Mouse (Mus musculus): ENCODE results near the gene Itch. TPM values are rescaled to one million over a fixed set of nuclear protein-coding genes. Genes with fewer than 3 reads are reported as not detected.

Itch gene
- polyA plus RNA-seq (2014; fragmentation: Nextera tagmentation; extraction: Ambion mirVana), result 37.1 and 39.8 TPM in 2 replicates

GRCm38 (mm10) chr2:155133011-155133976, at the start of gene Itch:
Gene Itch (plus strand): TSS chr2:155133509.
- H3K9me3 ChIP-seq (ENCODE audit: control insufficient read depth, low read length), result no peaks in the 10 kb centered on the region
- H3K27me3 ChIP-seq (ENCODE audit: control insufficient read depth, insufficient read depth, low read length), result no peaks in the 10 kb centered on the region
- peak within 1 kb of the TSS; percentile 87 to 88 for H3K4me3 ChIP-seq (ENCODE audit: control insufficient read depth in 1 of 2, insufficient read depth in 1 of 2, low read depth in 1 of 2, low read length in 2 of 2)
- WGBS, result 3% methylated on average over 43 of the region's 65 CpGs
- H3K9ac ChIP-seq (ENCODE audit: low read length), result peak within 1 kb of the TSS; percentile 96
- H3K4me2 ChIP-seq (ENCODE audit: low read length), result peak within 1 kb of the TSS; percentile 73
- peak; percentile 93 for ATAC-seq (ENCODE audit: insufficient number of reproducible peaks, insufficient read depth, low FRiP score, low read depth)
- peak within 1 kb of the TSS; percentile 83 to 85 for H3K27ac ChIP-seq (replicated peaks in 1 of 2; ENCODE audit: control insufficient read depth in 1 of 2, insufficient read depth in 1 of 2, low read depth in 2 of 2, low read length in 2 of 2)
- peaks cover 8 to 25% of the 10 kb centered on the region in 2 experiments for H3K4me1 ChIP-seq (ENCODE audit: control insufficient read depth in 2 of 2, insufficient read depth in 2 of 2, low read length in 2 of 2)
- H3K36me3 ChIP-seq (ENCODE audit: control insufficient read depth, insufficient read depth, low read length), result peaks cover 6% of the 10 kb centered on the region

GRCm38 (mm10) chr2:155084546-155084945, 48.8 kb upstream of the Itch start:
- H3K9ac ChIP-seq (ENCODE audit: low read length), result no peak overlapping the region
- no peaks in the 10 kb centered on the region for H3K27me3 ChIP-seq (ENCODE audit: control insufficient read depth, insufficient read depth, low read length)
- ATAC-seq (ENCODE audit: insufficient number of reproducible peaks, insufficient read depth, low FRiP score, low read depth), result no peak
- H3K4me1 ChIP-seq (ENCODE audit: control insufficient read depth in 2 of 2, insufficient read depth in 2 of 2, low read length in 2 of 2), result no peaks in the 10 kb centered on the region
- no peak overlapping the region for H3K4me2 ChIP-seq (ENCODE audit: low read length)
- H3K27ac ChIP-seq (replicated peaks in 1 of 2; ENCODE audit: control insufficient read depth in 1 of 2, insufficient read depth in 1 of 2, low read depth in 2 of 2, low read length in 2 of 2), result no peak overlapping the region
- H3K36me3 ChIP-seq (ENCODE audit: control insufficient read depth, insufficient read depth, low read length), result no peaks in the 10 kb centered on the region
- H3K9me3 ChIP-seq (ENCODE audit: control insufficient read depth, low read length), result no peaks in the 10 kb centered on the region
- H3K4me3 ChIP-seq (ENCODE audit: control insufficient read depth in 1 of 2, insufficient read depth in 1 of 2, low read depth in 1 of 2, low read length in 2 of 2), result no peak overlapping the region
- WGBS, result 76% methylated on average over 5 of the region's 5 CpGs

DNA sequence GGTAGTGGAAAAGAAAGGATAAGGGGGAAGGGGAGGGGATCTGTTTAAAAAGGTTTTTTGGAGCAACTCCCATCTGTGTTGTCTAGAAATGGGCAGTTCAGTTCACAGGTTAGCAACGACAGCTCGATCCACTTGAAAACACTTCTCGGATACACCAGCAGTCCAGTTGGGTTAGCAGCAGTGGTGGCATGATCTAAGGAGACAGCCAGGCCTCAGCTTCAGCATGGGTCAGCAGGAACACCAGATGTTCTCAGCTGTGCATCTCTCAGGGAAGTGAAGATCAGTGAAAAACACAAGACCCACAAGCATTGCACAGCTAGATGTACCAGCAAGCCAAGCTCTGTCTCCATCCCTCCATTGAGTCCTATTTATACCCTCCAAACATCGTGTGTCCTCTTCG, 47.0 kb upstream of the Itch start:
- no peaks in the 10 kb centered on the region for H3K9me3 ChIP-seq (ENCODE audit: control insufficient read depth, low read length)
- no peak for ATAC-seq (ENCODE audit: insufficient number of reproducible peaks, insufficient read depth, low FRiP score, low read depth)
- no peak overlapping the region for H3K4me3 ChIP-seq (ENCODE audit: control insufficient read depth in 1 of 2, insufficient read depth in 1 of 2, low read depth in 1 of 2, low read length in 2 of 2)
- H3K4me1 ChIP-seq (ENCODE audit: control insufficient read depth in 2 of 2, insufficient read depth in 2 of 2, low read length in 2 of 2), result 0 out of 4 replicates have a peak, but pooled peaks cover 0 to 2% of the 10 kb centered on the region in 2 experiments
- H3K9ac ChIP-seq (ENCODE audit: low read length), result no peak overlapping the region
- no peak overlapping the region for H3K4me2 ChIP-seq (ENCODE audit: low read length)
- no peaks in the 10 kb centered on the region for H3K36me3 ChIP-seq (ENCODE audit: control insufficient read depth, insufficient read depth, low read length)
- no peak overlapping the region for H3K27ac ChIP-seq (replicated peaks in 1 of 2; ENCODE audit: control insufficient read depth in 1 of 2, insufficient read depth in 1 of 2, low read depth in 2 of 2, low read length in 2 of 2)
- H3K27me3 ChIP-seq (ENCODE audit: control insufficient read depth, insufficient read depth, low read length), result no peaks in the 10 kb centered on the region
- 74% methylated on average over 5 of the region's 5 CpGs for WGBS

DNA sequence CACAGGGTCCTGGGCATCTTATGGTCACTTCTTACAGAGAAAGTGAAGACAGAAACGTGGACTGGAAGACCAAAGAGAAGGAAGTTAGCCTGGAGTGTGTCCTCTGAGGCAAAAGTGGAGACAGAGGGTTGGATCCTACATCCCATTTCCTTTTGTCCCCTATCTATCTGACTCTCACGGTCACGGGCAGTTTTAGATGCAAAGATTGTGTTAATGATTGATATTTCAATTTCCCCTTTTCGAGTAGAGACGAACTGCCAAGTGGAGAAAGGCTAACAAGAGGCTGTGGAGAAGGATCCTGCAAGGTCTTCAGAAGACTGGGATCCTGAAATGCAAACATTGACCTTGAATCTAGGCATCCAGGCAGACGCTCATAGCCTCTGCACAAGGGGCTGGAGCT, 45.0 kb upstream of the Itch start:
- Histone ChIP-seq H3K27ac (replicated peaks in 1 of 2; ENCODE audit: control insufficient read depth in 1 of 2, insufficient read depth in 1 of 2, low read depth in 2 of 2, low read length in 2 of 2) (no peak overlapping the region), H3K4me1 (ENCODE audit: control insufficient read depth in 2 of 2, insufficient read depth in 2 of 2, low read length in 2 of 2) (0 out of 4 replicates have a peak, but pooled peaks cover 0 to 2% of the 10 kb centered on the region in 2 experiments), H3K4me2 (ENCODE audit: low read length) (no peak overlapping the region), H3K9me3 (ENCODE audit: control insufficient read depth, low read length) (no peaks in the 10 kb centered on the region), H3K9ac (ENCODE audit: low read length) (no peak overlapping the region), H3K36me3 (ENCODE audit: control insufficient read depth, insufficient read depth, low read length) (no peaks in the 10 kb centered on the region), H3K27me3 (ENCODE audit: control insufficient read depth, insufficient read depth, low read length) (no peaks in the 10 kb centered on the region), H3K4me3 (ENCODE audit: control insufficient read depth in 1 of 2, insufficient read depth in 1 of 2, low read depth in 1 of 2, low read length in 2 of 2) (no peak overlapping the region)
- 76% methylated on average over 6 of the region's 6 CpGs for WGBS
- no peak for ATAC-seq (ENCODE audit: insufficient number of reproducible peaks, insufficient read depth, low FRiP score, low read depth)

- no peaks in the 10 kb centered on the region for H3K36me3 ChIP-seq (ENCODE audit: control insufficient read depth, insufficient read depth, low read length)
- no peak overlapping the region for H3K4me3 ChIP-seq (ENCODE audit: control insufficient read depth in 1 of 2, insufficient read depth in 1 of 2, low read depth in 1 of 2, low read length in 2 of 2)
- H3K4me1 ChIP-seq (ENCODE audit: control insufficient read depth in 2 of 2, insufficient read depth in 2 of 2, low read length in 2 of 2), result 0 out of 4 replicates have a peak, but pooled peaks cover 0 to 2% of the 10 kb centered on the region in 2 experiments
- H3K27me3 ChIP-seq (ENCODE audit: control insufficient read depth, insufficient read depth, low read length), result no peaks in the 10 kb centered on the region
- no peak overlapping the region for H3K27ac ChIP-seq (replicated peaks in 1 of 2; ENCODE audit: control insufficient read depth in 1 of 2, insufficient read depth in 1 of 2, low read depth in 2 of 2, low read length in 2 of 2)
- no peak overlapping the region for H3K9ac ChIP-seq (ENCODE audit: low read length)
- ATAC-seq (ENCODE audit: insufficient number of reproducible peaks, insufficient read depth, low FRiP score, low read depth), result no peak
- H3K9me3 ChIP-seq (ENCODE audit: control insufficient read depth, low read length), result no peaks in the 10 kb centered on the region
- H3K4me2 ChIP-seq (ENCODE audit: low read length), result no peak overlapping the region
- WGBS, result 52% methylated on average over 13 of the region's 13 CpGs
These were observed 42.2 kb upstream of the Itch start for GRCm38 (mm10) chr2:155090909-155091742.

DNA sequence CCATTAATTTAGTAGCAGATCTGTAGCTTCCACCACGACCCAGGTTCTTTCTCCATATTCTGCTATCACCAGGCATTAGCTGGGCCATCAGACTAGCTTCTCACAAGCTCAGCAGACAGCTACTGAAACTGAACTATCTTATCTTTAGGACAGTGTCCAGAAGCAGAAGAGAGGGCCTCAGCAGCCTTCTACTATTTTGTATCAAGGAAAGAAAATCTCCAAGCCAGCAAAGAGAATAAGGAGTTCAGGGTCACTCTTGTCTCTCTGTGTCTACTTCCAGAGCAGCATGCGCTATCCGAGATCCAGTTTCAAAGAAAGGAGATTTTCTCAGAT, 41.6 kb upstream of the Itch start:
- Histone ChIP-seq H3K9ac (ENCODE audit: low read length) (no peak overlapping the region), H3K27me3 (ENCODE audit: control insufficient read depth, insufficient read depth, low read length) (no peaks in the 10 kb centered on the region), H3K4me1 (ENCODE audit: control insufficient read depth in 2 of 2, insufficient read depth in 2 of 2, low read length in 2 of 2) (0 out of 4 replicates have a peak, but pooled peaks cover 0 to 2% of the 10 kb centered on the region in 2 experiments), H3K4me2 (ENCODE audit: low read length) (no peak overlapping the region), H3K9me3 (ENCODE audit: control insufficient read depth, low read length) (no peaks in the 10 kb centered on the region), H3K27ac (replicated peaks in 1 of 2; ENCODE audit: control insufficient read depth in 1 of 2, insufficient read depth in 1 of 2, low read depth in 2 of 2, low read length in 2 of 2) (no peak overlapping the region), H3K36me3 (ENCODE audit: control insufficient read depth, insufficient read depth, low read length) (no peaks in the 10 kb centered on the region), H3K4me3 (ENCODE audit: control insufficient read depth in 1 of 2, insufficient read depth in 1 of 2, low read depth in 1 of 2, low read length in 2 of 2) (no peak overlapping the region)
- no peak for ATAC-seq (ENCODE audit: insufficient number of reproducible peaks, insufficient read depth, low FRiP score, low read depth)
- 47% methylated on average over 3 of the region's 3 CpGs for WGBS

DNA sequence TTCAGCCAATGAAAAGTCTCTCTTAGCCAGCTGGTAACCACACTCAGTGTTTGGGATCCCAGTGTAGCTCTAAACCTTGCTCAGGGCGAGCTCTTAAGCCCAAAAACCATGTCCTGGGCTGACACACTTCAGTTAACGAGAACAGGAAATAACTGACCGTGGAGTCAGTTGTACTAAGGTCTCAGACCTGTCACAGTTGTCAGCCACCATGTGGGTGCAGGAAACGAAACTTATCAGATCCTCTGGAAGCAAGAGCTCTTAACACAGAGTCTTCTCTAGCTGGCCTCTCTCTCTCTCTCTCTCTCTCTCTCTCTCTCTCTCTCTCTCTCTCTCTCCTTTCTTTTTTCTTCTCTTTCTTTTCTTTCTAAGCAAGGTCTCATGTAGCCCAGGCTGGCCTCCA, 39.9 kb upstream of the Itch start:
- no peaks in the 10 kb centered on the region for H3K9me3 ChIP-seq (ENCODE audit: control insufficient read depth, low read length)
- no peak for ATAC-seq (ENCODE audit: insufficient number of reproducible peaks, insufficient read depth, low FRiP score, low read depth)
- WGBS, result 18% methylated on average over 4 of the region's 4 CpGs

More for the DNA sequence above, 39.9 kb upstream of the Itch start:
- Histone ChIP-seq H3K4me1 (ENCODE audit: control insufficient read depth in 2 of 2, insufficient read depth in 2 of 2, low read length in 2 of 2) (0 out of 4 replicates have a peak, but pooled peaks cover 0 to 2% of the 10 kb centered on the region in 2 experiments), H3K4me2 (ENCODE audit: low read length) (no peak overlapping the region), H3K9ac (ENCODE audit: low read length) (no peak overlapping the region), H3K4me3 (ENCODE audit: control insufficient read depth in 1 of 2, insufficient read depth in 1 of 2, low read depth in 1 of 2, low read length in 2 of 2) (no peak overlapping the region), H3K36me3 (ENCODE audit: control insufficient read depth, insufficient read depth, low read length) (no peaks in the 10 kb centered on the region), H3K27me3 (ENCODE audit: control insufficient read depth, insufficient read depth, low read length) (no peaks in the 10 kb centered on the region), H3K27ac (replicated peaks in 1 of 2; ENCODE audit: control insufficient read depth in 1 of 2, insufficient read depth in 1 of 2, low read depth in 2 of 2, low read length in 2 of 2) (no peak overlapping the region)
